Mouse (Mus musculus): Measurements from ENCODE around the gene Dpf2. TPM values are rescaled to one million over a fixed set of nuclear protein-coding genes. Genes with fewer than 3 reads are reported as not detected.

Gene Dpf2
- polyA plus RNA-seq, 1 experiment from 2014 or later = 77.7 TPM

DNA sequence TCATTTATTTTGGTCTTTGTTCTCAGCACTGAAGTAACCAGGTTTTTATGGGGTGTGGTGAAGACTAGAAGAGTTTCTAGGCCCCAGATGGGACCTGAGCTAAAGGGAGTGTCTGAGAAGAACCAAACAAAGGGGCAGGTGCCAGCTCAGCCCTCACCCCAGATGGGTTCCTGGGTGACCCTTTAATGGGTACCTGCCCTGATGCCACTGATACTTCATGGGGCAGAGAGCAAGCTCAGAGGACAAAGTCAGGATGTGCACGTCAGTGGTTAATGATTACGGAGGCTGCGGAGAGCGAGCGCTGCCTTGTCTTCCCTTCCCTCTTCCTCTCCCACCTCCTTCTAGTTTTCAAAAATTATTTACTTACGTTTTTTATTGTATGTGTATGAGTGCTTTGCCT lies 31.7 kb downstream of the Dpf2 start:
- WGBS = 96% methylated on average over 6 of the region's 6 CpGs
- no peak overlapping the region for H3K27ac ChIP-seq (ENCODE audit: low read length)
- no peak overlapping the region for H3K4me2 ChIP-seq (replicated peaks; ENCODE audit: low read depth, low read length)
- no peak for TF ChIP-seq CTCF (IDR thresholded peaks at IDR 0.05)
- TF ChIP-seq EP300 (IDR thresholded peaks at IDR 0.05) = no peak
- DNase-seq (ENCODE audit: low spot score) (no peak), ATAC-seq (no peak)
- no peaks in the 10 kb centered on the region for H3K27me3 ChIP-seq (replicated peaks; ENCODE audit: insufficient read depth, low read length)
- H3K9me3 ChIP-seq (ENCODE audit: low read length) = no peaks in the 10 kb centered on the region
- 0 out of 2 replicates have a peak, but pooled peaks cover 7% of the 10 kb centered on the region for H3K4me1 ChIP-seq (ENCODE audit: insufficient read depth, low read depth, low read length)
- H3K9ac ChIP-seq (replicated peaks; ENCODE audit: low read depth) = no peak overlapping the region
- H3K4me3 ChIP-seq (ENCODE audit: low read depth, low read length) = no peak overlapping the region
- H3K36me3 ChIP-seq (ENCODE audit: insufficient read depth, low read length) = no peaks in the 10 kb centered on the region

DNA sequence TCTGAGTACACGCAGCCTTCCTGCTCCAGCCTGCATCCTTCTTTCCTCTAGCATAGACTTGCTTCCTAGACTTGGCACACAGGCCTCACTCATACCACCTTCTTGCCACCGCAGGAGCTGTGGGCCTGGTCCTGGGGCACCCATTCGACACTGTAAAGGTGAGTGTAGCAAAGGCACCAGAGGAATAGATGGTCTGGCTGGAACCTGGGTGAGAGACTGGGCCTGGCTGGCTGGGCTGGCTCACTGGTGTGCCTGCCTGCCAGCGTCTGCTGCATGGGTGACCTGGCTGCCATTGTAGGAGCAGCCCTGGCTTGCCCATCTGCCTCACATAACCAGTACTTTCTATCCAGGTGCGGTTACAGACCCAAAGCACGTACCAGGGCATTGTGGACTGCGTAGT lies 33.1 kb downstream of the Dpf2 start:
- TF ChIP-seq CTCF (IDR thresholded peaks at IDR 0.05) (no peak), EP300 (IDR thresholded peaks at IDR 0.05) (no peak)
- Histone ChIP-seq H3K27ac (ENCODE audit: low read length) (no peak overlapping the region), H3K36me3 (ENCODE audit: insufficient read depth, low read length) (no peaks in the 10 kb centered on the region), H3K4me1 (ENCODE audit: insufficient read depth, low read depth, low read length) (peaks cover 7% of the 10 kb centered on the region; the same call in 1 of the 2 replicates), H3K4me2 (replicated peaks; ENCODE audit: low read depth, low read length) (no peak overlapping the region), H3K27me3 (replicated peaks; ENCODE audit: insufficient read depth, low read length) (no peaks in the 10 kb centered on the region), H3K9ac (replicated peaks; ENCODE audit: low read depth) (no peak overlapping the region), H3K9me3 (ENCODE audit: low read length) (no peaks in the 10 kb centered on the region), H3K4me3 (ENCODE audit: low read depth, low read length) (no peak overlapping the region)
- DNase-seq (ENCODE audit: low spot score) (no peak), ATAC-seq (no peak)
- WGBS = 93% methylated on average over 7 of the region's 7 CpGs

DNA sequence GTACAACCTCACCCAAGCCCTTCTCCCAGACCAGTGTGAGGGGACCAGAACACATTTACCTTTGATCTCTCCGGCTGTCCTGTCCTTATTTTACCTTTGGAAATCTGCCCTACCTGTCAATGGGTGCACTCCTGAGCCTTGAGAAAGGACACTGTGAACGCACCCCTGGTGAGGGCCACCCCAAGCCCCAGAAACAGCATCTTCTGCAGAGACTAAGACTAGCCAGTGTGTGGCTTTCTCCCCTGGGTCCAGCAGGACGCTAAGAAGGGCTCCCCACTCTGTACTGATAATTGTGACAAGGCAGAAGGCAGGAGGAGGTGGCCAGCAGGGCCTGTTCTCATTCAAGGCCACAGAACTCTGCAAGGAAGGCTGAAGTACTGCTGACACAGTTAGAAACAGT lies 33.9 kb downstream of the Dpf2 start:
- Histone ChIP-seq H3K9ac (replicated peaks; ENCODE audit: low read depth) (no peak overlapping the region), H3K27ac (ENCODE audit: low read length) (peak overlapping the region; percentile 91), H3K36me3 (ENCODE audit: insufficient read depth, low read length) (no peaks in the 10 kb centered on the region), H3K4me2 (replicated peaks; ENCODE audit: low read depth, low read length) (peak overlapping the region; percentile 33), H3K4me1 (ENCODE audit: insufficient read depth, low read depth, low read length) (peaks cover 10% of the 10 kb centered on the region; the same call in 1 of the 2 replicates), H3K4me3 (ENCODE audit: low read depth, low read length) (no peak overlapping the region), H3K27me3 (replicated peaks; ENCODE audit: insufficient read depth, low read length) (no peaks in the 10 kb centered on the region), H3K9me3 (ENCODE audit: low read length) (no peaks in the 10 kb centered on the region)
- TF ChIP-seq EP300 (IDR thresholded peaks at IDR 0.05) (no peak), CTCF (IDR thresholded peaks at IDR 0.05) (no peak)
- DNase-seq (ENCODE audit: low spot score) (no peak), ATAC-seq (no peak)
- WGBS = 68% methylated on average over 3 of the region's 3 CpGs

DNA sequence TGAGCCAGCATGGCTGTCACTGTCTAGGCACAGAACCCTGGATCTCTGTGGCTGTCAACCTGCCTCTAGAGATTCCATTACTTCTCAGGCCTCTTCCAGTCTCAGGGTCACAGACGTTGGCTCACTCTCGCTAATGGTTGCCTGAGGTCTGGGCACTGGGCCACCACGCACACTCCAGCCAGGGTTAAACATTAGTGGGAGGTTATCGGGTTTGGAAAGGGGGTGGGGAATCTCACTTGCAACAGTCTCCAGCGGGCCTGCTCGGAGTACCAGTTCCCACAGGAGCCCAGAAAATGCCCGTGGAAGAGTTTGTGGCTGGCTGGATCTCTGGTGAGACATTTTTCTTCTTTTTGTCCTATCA lies 34.5 kb downstream of the Dpf2 start:
- 22% methylated on average over 7 of the region's 7 CpGs for WGBS
- Histone ChIP-seq H3K36me3 (ENCODE audit: insufficient read depth, low read length) (no peaks in the 10 kb centered on the region), H3K4me1 (ENCODE audit: insufficient read depth, low read depth, low read length) (peaks cover 13% of the 10 kb centered on the region; the same call in 1 of the 2 replicates), H3K4me3 (ENCODE audit: low read depth, low read length) (peak overlapping the region; percentile 6; the same call in 1 of the 2 replicates), H3K27ac (ENCODE audit: low read length) (peak overlapping the region; percentile 91), H3K9me3 (ENCODE audit: low read length) (no peaks in the 10 kb centered on the region), H3K9ac (replicated peaks; ENCODE audit: low read depth) (peak overlapping the region; percentile 30; the same call in 1 of the 2 replicates), H3K4me2 (replicated peaks; ENCODE audit: low read depth, low read length) (peak overlapping the region; percentile 33), H3K27me3 (replicated peaks; ENCODE audit: insufficient read depth, low read length) (no peaks in the 10 kb centered on the region)
- no peak for TF ChIP-seq CTCF (IDR thresholded peaks at IDR 0.05)
- no peak for TF ChIP-seq EP300 (IDR thresholded peaks at IDR 0.05)
- peak; percentile 72 for DNase-seq (ENCODE audit: low spot score)
- ATAC-seq = peak; percentile 46

DNA sequence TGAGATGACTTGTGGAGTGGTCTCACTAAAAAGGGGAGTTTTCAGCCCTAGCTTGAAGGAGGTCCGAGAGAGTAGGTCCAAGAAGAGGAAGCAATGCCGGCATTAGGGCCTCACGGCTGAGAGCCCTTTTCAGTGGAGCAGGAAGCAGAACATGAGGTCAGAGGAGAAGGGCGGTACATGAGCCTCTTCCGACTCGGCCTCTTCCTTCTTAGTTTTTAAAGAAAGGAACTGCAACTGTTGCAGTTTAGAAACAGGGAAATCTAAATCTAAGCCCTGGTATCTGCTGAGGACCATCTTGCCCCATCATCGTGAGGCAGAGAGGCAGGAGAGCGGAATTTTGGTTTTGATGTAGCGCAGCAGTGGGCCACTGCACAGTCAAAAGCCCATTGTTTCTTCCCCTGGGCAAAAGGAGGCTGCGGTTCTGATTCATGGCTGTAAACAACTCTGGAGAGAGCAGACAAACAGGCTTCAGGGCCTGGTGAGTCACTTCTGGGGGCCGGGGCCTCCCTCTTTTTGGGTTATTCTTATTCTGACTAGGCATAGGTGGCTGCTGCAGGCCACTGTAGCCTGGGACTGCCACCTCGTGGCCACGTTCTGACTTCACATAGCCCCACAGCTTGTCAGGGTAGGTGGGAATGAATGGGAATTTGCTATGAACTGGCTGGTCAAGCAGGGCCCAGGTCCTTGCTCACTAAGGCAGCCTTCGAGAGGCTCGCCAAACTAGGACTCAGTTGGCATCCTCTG lies 35.0 kb downstream of the Dpf2 start, which contains the start of gene Slc25a45:
TSS of gene Slc25a45 (plus strand) at position 191 of the 744 bp plus-strand sequence.
- peak within 1 kb of the TSS; percentile 33 for H3K4me2 ChIP-seq (replicated peaks; ENCODE audit: low read depth, low read length)
- no peaks in the 10 kb centered on the region for H3K9me3 ChIP-seq (ENCODE audit: low read length)
- H3K4me1 ChIP-seq (ENCODE audit: insufficient read depth, low read depth, low read length) = peaks cover 13% of the 10 kb centered on the region; the same call in 1 of the 2 replicates
- TF ChIP-seq EP300 (IDR thresholded peaks at IDR 0.05) (peak; percentile 68), CTCF (IDR thresholded peaks at IDR 0.05) (peak; percentile 92)
- WGBS = 23% methylated on average over 15 of the region's 15 CpGs
- no peaks in the 10 kb centered on the region for H3K36me3 ChIP-seq (ENCODE audit: insufficient read depth, low read length)
- H3K4me3 ChIP-seq (ENCODE audit: low read depth, low read length) = peak within 1 kb of the TSS; percentile 6; the same call in 1 of the 2 replicates
- H3K27ac ChIP-seq (ENCODE audit: low read length) = peak within 1 kb of the TSS; percentile 91
- H3K9ac ChIP-seq (replicated peaks; ENCODE audit: low read depth) = peak within 1 kb of the TSS; percentile 30; the same call in 1 of the 2 replicates
- H3K27me3 ChIP-seq (replicated peaks; ENCODE audit: insufficient read depth, low read length) = no peaks in the 10 kb centered on the region
- DNase-seq (ENCODE audit: low spot score) (peak; percentile 94), ATAC-seq (peak; percentile 86)

DNA sequence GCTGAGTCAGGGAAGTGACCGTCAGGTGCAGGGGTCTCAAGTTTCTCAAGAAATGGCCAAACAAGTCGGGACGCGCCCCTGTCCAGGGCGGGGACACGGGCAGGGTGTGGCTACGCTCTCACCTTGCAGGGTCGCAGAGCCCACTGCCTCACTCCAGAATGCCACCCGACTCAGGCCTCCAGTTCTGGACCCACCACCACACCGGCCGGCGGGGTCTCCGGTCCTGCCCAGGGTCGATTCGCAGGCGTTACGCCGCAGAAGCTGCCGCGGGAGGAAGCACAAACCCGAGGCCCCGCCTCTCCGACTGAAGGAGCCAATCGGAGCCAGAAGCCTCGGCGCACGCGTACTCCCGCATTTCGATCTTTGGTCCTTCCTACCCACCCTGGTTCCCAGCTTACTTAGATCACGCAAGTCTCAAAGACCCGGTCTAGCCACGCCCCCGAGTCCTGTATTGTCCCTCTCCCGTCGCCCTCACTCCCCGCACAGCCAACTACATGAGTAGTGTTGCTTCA lies 37.8 kb downstream of the Dpf2 start, which contains the start of gene Frmd8:
TSS of gene Frmd8 (minus strand) at position 306 of the 512 bp plus-strand sequence.
- ATAC-seq (peak; percentile 74), DNase-seq (ENCODE audit: low spot score) (peak; percentile 99)
- peak within 1 kb of the TSS; percentile 57 for H3K27ac ChIP-seq (ENCODE audit: low read length)
- H3K4me3 ChIP-seq (ENCODE audit: low read depth, low read length) = peak within 1 kb of the TSS; percentile 70
- H3K36me3 ChIP-seq (ENCODE audit: insufficient read depth, low read length) = no peaks in the 10 kb centered on the region
- no peaks in the 10 kb centered on the region for H3K27me3 ChIP-seq (replicated peaks; ENCODE audit: insufficient read depth, low read length)
- under 1% methylated on average over 37 of the region's 37 CpGs for WGBS
- H3K9ac ChIP-seq (replicated peaks; ENCODE audit: low read depth) = peak within 1 kb of the TSS; percentile 78
- H3K4me1 ChIP-seq (ENCODE audit: insufficient read depth, low read depth, low read length) = peaks cover 25% of the 10 kb centered on the region
- TF ChIP-seq CTCF (IDR thresholded peaks at IDR 0.05) = no peak
- TF ChIP-seq EP300 (IDR thresholded peaks at IDR 0.05) = no peak
- peak within 1 kb of the TSS; percentile 80 for H3K4me2 ChIP-seq (replicated peaks; ENCODE audit: low read depth, low read length)
- H3K9me3 ChIP-seq (ENCODE audit: low read length) = no peaks in the 10 kb centered on the region

Data from lung, postnatal 0 days (tissue).